Mouse (Mus musculus): ENCODE data around the gene Vmn1r174.
"Not testable (repeated sequence)": the region's sequence is repeated elsewhere in the genome, so short reads cannot be mapped to it uniquely, and the experiment has no call there.

The Vmn1r174 gene

DNA sequence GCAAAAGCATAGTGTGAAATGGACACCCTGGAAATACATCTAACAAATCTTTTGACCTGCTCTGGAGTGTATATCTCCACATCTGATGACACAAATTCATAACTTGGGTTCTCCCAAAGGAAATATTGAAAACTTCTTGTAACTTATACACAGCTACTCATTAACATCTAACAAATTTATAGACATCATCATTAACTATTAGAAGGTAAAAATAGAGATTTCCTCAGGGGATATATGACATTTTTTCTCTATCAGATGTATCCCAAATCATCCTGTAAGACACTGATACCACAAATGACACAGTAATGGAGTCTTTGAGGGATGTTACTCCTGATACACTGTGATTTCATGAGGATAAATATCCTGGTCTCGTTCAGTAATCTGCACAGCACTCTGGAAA lies at the start of gene Vmn1r174:
TSS of gene Vmn1r174 (plus strand) at position 301 of the 400 bp plus-strand sequence.
- not testable (repeated sequence) for DNase-seq (ENCODE audit: low spot score)

DNA sequence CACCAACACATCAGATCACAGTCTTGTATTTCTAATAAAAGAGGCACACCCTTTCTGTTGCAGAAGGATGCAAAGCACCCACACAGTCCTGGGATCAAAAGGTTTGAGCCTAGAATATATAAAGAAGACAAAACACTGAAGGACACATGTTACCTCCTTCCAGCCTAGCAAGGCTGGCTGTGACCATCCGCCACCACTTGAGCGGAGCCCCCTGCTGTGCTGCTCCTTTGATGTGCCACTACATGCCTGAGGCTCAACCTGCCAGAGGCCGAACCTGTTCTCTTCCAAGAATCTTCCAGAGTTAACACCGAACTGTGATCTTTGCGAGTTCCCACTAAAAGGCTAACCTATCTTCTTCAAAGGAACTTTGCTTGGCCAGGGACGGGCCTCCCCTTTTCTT lies 32.5 kb downstream of the Vmn1r174 start:
- no peak for DNase-seq (ENCODE audit: low spot score)

DNA sequence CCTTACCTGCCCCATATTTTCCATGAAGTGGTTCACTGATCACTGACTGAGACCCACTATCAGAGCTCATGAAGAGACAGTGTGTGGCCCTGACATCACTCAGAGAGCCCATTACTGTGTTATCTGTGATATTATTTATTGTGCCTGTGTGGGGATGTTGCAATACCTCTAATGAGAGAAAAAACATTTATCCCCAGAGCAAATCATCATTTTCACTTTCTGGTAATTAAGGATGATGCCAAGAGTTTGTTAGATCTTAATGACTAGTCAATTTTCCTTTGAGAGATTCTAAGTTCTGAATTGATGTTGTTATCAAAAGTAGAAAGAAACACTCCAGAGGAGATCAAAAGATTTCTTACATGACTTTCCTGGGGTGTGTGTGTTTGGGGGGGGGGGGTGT lies 58.5 kb downstream of the Vmn1r174 start, which contains the start of gene Vmn1r175:
TSS of gene Vmn1r175 (minus strand) at position 101 of the 400 bp plus-strand sequence.
- DNase-seq (ENCODE audit: low spot score): not testable (repeated sequence)
